Mouse (Mus musculus) CH12.LX (cell line): Measurements from ENCODE around the gene Grm5. TPM values are rescaled to one million over a fixed set of nuclear protein-coding genes. Genes with fewer than 3 reads are reported as not detected.
A peak's percentile ranks its signal among the peaks of the same experiment; 100 is the strongest.

Experiments
- DNase-seq: peaks from one replicate; pipeline ENCODE4 v3.0.0-alpha.2; 2013; ENCODE audit errors: extremely low read depth
- H3K27ac ChIP-seq: 2 replicates; pipeline ENCODE4 v1.5.1; 2012; ENCODE audit warnings: low read depth, mild to moderate bottlenecking, control low read depth, moderate library complexity; ENCODE audit not compliant: insufficient read depth
- H3K27me3 ChIP-seq: replicated peaks from 2 replicates; pipeline ENCODE3; 2012; ENCODE audit warnings: inconsistent platforms
- H3K36me3 ChIP-seq, 2 experiments: replicated peaks in 1 of 2; 2 replicates each; pipeline versions ENCODE3 to v1.6.1; 2012; ENCODE audit warnings: inconsistent platforms in 1 of 2, low read length in 1 of 2, mild to moderate bottlenecking in 1 of 2, mixed read lengths in 1 of 2, moderate library complexity in 1 of 2; ENCODE audit not compliant: control insufficient read depth in 1 of 2, insufficient read depth in 1 of 2
- H3K4me1 ChIP-seq, 2 experiments: 2 replicates each; pipeline ENCODE4 v1.6.1; 2012; ENCODE audit warnings: inconsistent platforms in 1 of 2, moderate library complexity in 1 of 2; ENCODE audit not compliant: insufficient read depth in 2 of 2, control insufficient read depth in 1 of 2
- H3K4me2 ChIP-seq: 2 replicates; pipeline ENCODE4 v1.6.1; 2012; ENCODE audit warnings: low read depth, mild to moderate bottlenecking, control low read depth; ENCODE audit not compliant: poor library complexity, insufficient read depth, severe bottlenecking
- H3K4me3 ChIP-seq, 3 experiments: fragments of 150-350 bp in 1 of 3; sonication (generic) in 1 of 3; replicated peaks in 1 of 3; 2 replicates each; pipeline versions ENCODE3 to v1.5.1; 2011 to 2012; ENCODE audit warnings: low read depth in 2 of 3, low read length in 2 of 3, mild to moderate bottlenecking in 2 of 3, moderate library complexity in 2 of 3, control low read depth in 1 of 3, improper control_type of control experiment in 1 of 3, inconsistent platforms in 1 of 3, mixed read lengths in 1 of 3; ENCODE audit not compliant: poor library complexity in 1 of 3
- H3K79me2 ChIP-seq: replicated peaks from 2 replicates; pipeline ENCODE4 v1.6.1; 2012; ENCODE audit warnings: mild to moderate bottlenecking, moderate library complexity; ENCODE audit not compliant: control insufficient read depth, poor library complexity, insufficient read depth, severe bottlenecking; ENCODE audit errors: extremely low read depth
- H3K9ac ChIP-seq: 2 replicates; pipeline ENCODE4 v1.6.1; 2012; ENCODE audit warnings: low read depth, mild to moderate bottlenecking, control low read depth, moderate library complexity; ENCODE audit not compliant: insufficient read depth
- H3K9me3 ChIP-seq: replicated peaks from 2 replicates; pipeline ENCODE3; 2012; ENCODE audit warnings: low read length, inconsistent platforms, mixed read lengths
- CTCF ChIP-seq, 2 experiments: IDR thresholded peaks in 1 of 2; conservative IDR thresholded peaks in 1 of 2; 2 replicates each; pipeline ENCODE4 v1.5.1; 2011 to 2012; ENCODE audit warnings: low read depth in 2 of 2, low read length in 2 of 2, improper control_type of control experiment in 1 of 2, inconsistent platforms in 1 of 2, mild to moderate bottlenecking in 1 of 2, moderate library complexity in 1 of 2
- ELF1 ChIP-seq: IDR thresholded peaks from 2 replicates; pipeline ENCODE4 v1.6.1; 2014; ENCODE audit warnings: low read depth, mild to moderate bottlenecking, inconsistent platforms, low read length, improper control_type of control experiment
- ETS1 ChIP-seq: conservative IDR thresholded peaks from 2 replicates; pipeline ENCODE4 v1.6.1; 2012; ENCODE audit warnings: low read depth, mild to moderate bottlenecking, inconsistent platforms, low read length, improper control_type of control experiment, moderate library complexity
- GABPA ChIP-seq: IDR thresholded peaks from 2 replicates; pipeline ENCODE4 v1.6.1; 2012; ENCODE audit warnings: low read depth, low read length, improper control_type of control experiment, inconsistent platforms; ENCODE audit not compliant: insufficient replicate concordance
- IRF4 ChIP-seq: IDR thresholded peaks from 2 replicates; pipeline ENCODE4 v1.6.1; 2014; ENCODE audit warnings: low read depth, mild to moderate bottlenecking, inconsistent platforms, low read length, improper control_type of control experiment
- JUN ChIP-seq: IDR thresholded peaks from 2 replicates; pipeline ENCODE4 v1.6.1; 2011; ENCODE audit warnings: low read depth, mild to moderate bottlenecking, low read length, improper control_type of control experiment, moderate library complexity; ENCODE audit not compliant: insufficient read depth
- JUND ChIP-seq: conservative IDR thresholded peaks from 2 replicates; pipeline ENCODE4 v1.6.1; 2011; ENCODE audit warnings: low read depth, low read length, improper control_type of control experiment
- KAT2A ChIP-seq: IDR thresholded peaks from 2 replicates; pipeline ENCODE4 v1.6.1; 2012; ENCODE audit warnings: low read length, improper control_type of control experiment, inconsistent platforms; ENCODE audit not compliant: insufficient replicate concordance
- MAFK ChIP-seq: IDR thresholded peaks from 2 replicates; pipeline ENCODE4 v1.6.1; 2011; ENCODE audit warnings: low read length, improper control_type of control experiment; ENCODE audit not compliant: insufficient replicate concordance
- MAX ChIP-seq: IDR thresholded peaks from 2 replicates; pipeline ENCODE4 v1.6.1; 2011; ENCODE audit warnings: low read length, improper control_type of control experiment
- MAZ ChIP-seq: IDR thresholded peaks from 2 replicates; pipeline ENCODE4 v1.6.1; 2012; ENCODE audit warnings: low read depth, mild to moderate bottlenecking, inconsistent platforms, low read length, improper control_type of control experiment, moderate library complexity
- MEF2A ChIP-seq: IDR thresholded peaks from 2 replicates; pipeline ENCODE4 v1.6.1; 2014; ENCODE audit warnings: low read depth, mild to moderate bottlenecking, inconsistent platforms, low read length, improper control_type of control experiment, borderline replicate concordance
- MXI1 ChIP-seq: IDR thresholded peaks from 2 replicates; pipeline ENCODE4 v1.6.1; 2011; ENCODE audit warnings: mild to moderate bottlenecking, low read depth, low read length, improper control_type of control experiment
- NELFE ChIP-seq: IDR thresholded peaks from 2 replicates; pipeline ENCODE4 v1.6.1; 2011; ENCODE audit warnings: low read depth, low read length, improper control_type of control experiment
- NRF1 ChIP-seq: IDR thresholded peaks from 2 replicates; pipeline ENCODE4 v1.6.1; 2014; ENCODE audit warnings: low read depth, mild to moderate bottlenecking, inconsistent platforms, low read length, improper control_type of control experiment, moderate library complexity
- POLR2A ChIP-seq: IDR thresholded peaks from 2 replicates; pipeline ENCODE4 v1.6.1; 2011; ENCODE audit warnings: low read depth, mild to moderate bottlenecking, improper control_type of control experiment, low read length
- POLR2AphosphoS2 ChIP-seq: IDR thresholded peaks from 2 replicates; pipeline ENCODE4 v1.6.1; 2011; ENCODE audit warnings: low read depth, low read length, improper control_type of control experiment
- SIN3A ChIP-seq: IDR thresholded peaks from 2 replicates; pipeline ENCODE4 v1.6.1; 2012; ENCODE audit warnings: low read length, improper control_type of control experiment, inconsistent platforms
- TBP ChIP-seq: conservative IDR thresholded peaks from 2 replicates; pipeline ENCODE4 v1.6.1; 2011; ENCODE audit warnings: low read depth, low read length, improper control_type of control experiment
- UBTF ChIP-seq: IDR thresholded peaks from 2 replicates; pipeline ENCODE4 v1.6.1; 2012; ENCODE audit warnings: low read depth, mild to moderate bottlenecking, inconsistent platforms, low read length, improper control_type of control experiment, moderate library complexity
- USF2 ChIP-seq: conservative IDR thresholded peaks from 2 replicates; pipeline ENCODE4 v1.6.1; 2011; ENCODE audit warnings: low read depth, low read length, improper control_type of control experiment
- ZC3H11A ChIP-seq: IDR thresholded peaks from 2 replicates; pipeline ENCODE4 v1.6.1; 2012; ENCODE audit warnings: low read depth, mild to moderate bottlenecking, inconsistent platforms, low read length, improper control_type of control experiment
- ZKSCAN1 ChIP-seq: IDR thresholded peaks from 2 replicates; pipeline ENCODE4 v1.6.1; 2012; ENCODE audit warnings: low read depth, inconsistent platforms, low read length, improper control_type of control experiment, borderline replicate concordance
- ZMIZ1 ChIP-seq: IDR thresholded peaks from 2 replicates; pipeline ENCODE4 v1.6.1; 2012; ENCODE audit warnings: low read depth, mild to moderate bottlenecking, inconsistent platforms, low read length, improper control_type of control experiment
- ZNF384 ChIP-seq: IDR thresholded peaks from 2 replicates; pipeline ENCODE4 v1.6.1; 2012; ENCODE audit warnings: low read depth, low read length, improper control_type of control experiment, inconsistent platforms
- dilution Hi-C: fragments of 300-500 bp; cut with MboI; formaldehyde crosslinking; loops from 2 replicates; pipeline ENCODE4 v1.14.3; 2020; ENCODE audit warnings: low sequenced_read_pairs; ENCODE audit not compliant: extremely low pct_unique_long_range_greater_than_20kb, extremely low pct_ligation_motif_present
- in situ Hi-C: fragments of 300-500 bp; cut with MboI; formaldehyde crosslinking; loops from 3 replicates; pipeline ENCODE4 v1.14.3; 2019; ENCODE audit warnings: low sequenced_read_pairs, low pct_ligation_motif_present, low pct_unique_long_range_greater_than_20kb, mixed read lengths
- polyA plus RNA-seq: library from polyadenylated mRNA; unstranded; fragments of >175 nt; gene quantifications from 2 replicates; pipeline ENCODE4 v1.2.1, GENCODE M21; 2012; ENCODE audit warnings: low read depth; ENCODE audit not compliant: insufficient read length
- total RNA-seq, 2 experiments: library from RNA; depleted of rRNA; stranded (reverse); fragments of 300-350 nt in 1 of 2; fragments of >200 nt in 1 of 2; gene quantifications; 2 replicates each; pipeline ENCODE4 v1.2.3; 2012 to 2014

Gene Grm5
- total and polyA plus RNA-seq, 3 experiments = 0.03 TPM; not detected in 2

- H3K4me2 ChIP-seq = no peak overlapping the region
- no peak overlapping the region for H3K9ac ChIP-seq
- in situ Hi-C loops = no loop called here
- H3K9me3 ChIP-seq = no peaks in the 10 kb centered on the region
- H3K79me2 ChIP-seq = no peaks in the 10 kb centered on the region
- no peak overlapping the region for H3K4me3 ChIP-seq
- H3K36me3 ChIP-seq = no peaks in the 10 kb centered on the region
- no peak overlapping the region for H3K27ac ChIP-seq
- no peak for TF ChIP-seq GABPA
- TF ChIP-seq ZMIZ1 = no peak
- no peak for TF ChIP-seq ELF1
- no peak for TF ChIP-seq TBP
- no peak for TF ChIP-seq ETS1
- TF ChIP-seq KAT2A = no peak
- TF ChIP-seq JUN = no peak
- no peak for TF ChIP-seq NELFE
- no peak for TF ChIP-seq MAFK
- TF ChIP-seq MXI1 = no peak
- TF ChIP-seq, all 38 proteins: peak for 0
- no peak for DNase-seq
- no peaks in the 10 kb centered on the region for H3K27me3 ChIP-seq
- H3K4me1 ChIP-seq = peaks cover 0 to 6% of the 10 kb centered on the region in 2 experiments; a peak in 1 of 4 replicates
- dilution Hi-C loops = no loop called here
These were observed 132.4 kb downstream of the Grm5 start for GRCm38 (mm10) chr7:87716393-87716792.

GRCm38 (mm10) chr7:87718631-87719030 lies 134.7 kb downstream of the Grm5 start:
- Histone ChIP-seq H3K79me2 (no peaks in the 10 kb centered on the region), H3K4me2 (no peak overlapping the region), H3K4me1 (peaks cover 0 to 6% of the 10 kb centered on the region in 2 experiments; a peak in 1 of 4 replicates), H3K36me3 (no peaks in the 10 kb centered on the region), H3K9me3 (no peaks in the 10 kb centered on the region), H3K4me3 (no peak overlapping the region), H3K9ac (no peak overlapping the region), H3K27ac (no peak overlapping the region), H3K27me3 (no peaks in the 10 kb centered on the region)
- dilution Hi-C loops = no loop called here
- peak; percentile 8 for DNase-seq
- in situ Hi-C loops = no loop called here
- TF ChIP-seq POLR2AphosphoS2 (no peak), MEF2A (peak; percentile 31; the same call in 1 of the 2 replicates)

- TF ChIP-seq MAX (no peak), ZKSCAN1 (no peak), UBTF (no peak), JUN (no peak), NELFE (no peak), POLR2A (no peak), GABPA (no peak), ZC3H11A (no peak), IRF4 (no peak), ZNF384 (no peak), KAT2A (no peak), JUND (no peak), POLR2AphosphoS2 (no peak), NRF1 (no peak), MEF2A (no peak), CTCF (conservative IDR thresholded peaks at IDR 0.05 in 1 of 2, IDR thresholded peaks at IDR 0.05 in 1 of 2; ENCODE audit: low read depth in 2 of 2, low read length in 2 of 2) (no peak), SIN3A (no peak), USF2 (no peak), MAFK (no peak), MAZ (no peak)
- Histone ChIP-seq H3K9ac (no peak overlapping the region), H3K4me2 (no peak overlapping the region), H3K9me3 (no peaks in the 10 kb centered on the region), H3K36me3 (no peaks in the 10 kb centered on the region), H3K79me2 (no peaks in the 10 kb centered on the region), H3K4me1 (no peaks in the 10 kb centered on the region), H3K27me3 (no peaks in the 10 kb centered on the region), H3K4me3 (no peak overlapping the region), H3K27ac (no peak overlapping the region)
- in situ Hi-C loops (no loop called here), dilution Hi-C loops (no loop called here)
- DNase-seq = no peak
These were observed 150.5 kb downstream of the Grm5 start for GRCm38 (mm10) chr7:87734511-87734910.
